ENCODE assay signal across 11 mouse cellular contexts in genomic region chr4:142017686-142018085, GRCm38 (mm10). TPM values are rescaled to one million over a fixed set of nuclear protein-coding genes. Genes with fewer than 3 reads are reported as not detected.
A peak's percentile ranks its signal among the peaks of the same experiment; 100 is the strongest.
DNase-seq lines count a peak whose midpoint lies in the region; ATAC-seq and TF ChIP-seq lines count a peak whose summit lies in the region.
"Had no signal": no experiment of that assay in that cellular context is flagged by ENCODE, and none has a peak within 500 bp of the region (broad histone marks: within the 10 kb centered on the region; RNA-seq: fewer than 3 reads in every experiment).

No protein-coding gene starts in this region.

- TF ChIP-seq CTCF in stomach, postnatal 0 days (IDR thresholded peaks at IDR 0.05; ENCODE audit: low read depth) = no peak

- H3K4me1 ChIP-seq in heart, embryonic 13.5 days = peaks cover 47% of the 10 kb centered on the region
- peaks cover 5% of the 10 kb centered on the region; the same call in 1 of the 2 replicates for H3K4me1 ChIP-seq in lung, embryonic 16.5 days (replicated peaks; ENCODE audit: control insufficient read depth, insufficient read depth, low read length)
- H3K4me1 ChIP-seq in stomach, postnatal 0 days (replicated peaks; ENCODE audit: control insufficient read depth, insufficient read depth) = peaks cover 5% of the 10 kb centered on the region
- H3K4me1 ChIP-seq in forebrain, embryonic 10.5 days = peaks cover 41% of the 10 kb centered on the region
- H3K4me1 ChIP-seq in hindbrain, embryonic 16.5 days (ENCODE audit: control insufficient read depth, insufficient read depth, low read depth, low read length) = peaks cover 11% of the 10 kb centered on the region

- 4% methylated on average over 15 of the region's 15 CpGs for WGBS in heart, embryonic 13.5 days
- 19% methylated on average over 15 of the region's 15 CpGs for WGBS in lung, embryonic 16.5 days
- WGBS in stomach, postnatal 0 days = 35% methylated on average over 15 of the region's 15 CpGs
- 70% methylated on average over 15 of the region's 15 CpGs for WGBS in forebrain, embryonic 10.5 days
- 62% methylated on average over 15 of the region's 15 CpGs for WGBS in hindbrain, embryonic 16.5 days

- H3K27me3 ChIP-seq in heart, embryonic 13.5 days (replicated peaks) = peaks cover 35% of the 10 kb centered on the region
- peaks cover 8% of the 10 kb centered on the region; the same call in 1 of the 2 replicates for H3K27me3 ChIP-seq in lung, embryonic 16.5 days (ENCODE audit: control insufficient read depth, insufficient read depth, low read depth, low read length)
- no peaks in the 10 kb centered on the region for H3K27me3 ChIP-seq in stomach, postnatal 0 days (ENCODE audit: control insufficient read depth, insufficient read depth, low read length)
- peaks cover 57% of the 10 kb centered on the region for H3K27me3 ChIP-seq in forebrain, embryonic 10.5 days (ENCODE audit: poor library complexity, severe bottlenecking)
- peaks cover 3% of the 10 kb centered on the region for H3K27me3 ChIP-seq in hindbrain, embryonic 16.5 days (replicated peaks; ENCODE audit: control insufficient read depth, insufficient read depth, low read length)

- H3K27ac ChIP-seq in heart, embryonic 13.5 days (replicated peaks) = peak overlapping the region; percentile 39; the same call in 1 of the 2 replicates
- no peak overlapping the region for H3K27ac ChIP-seq in lung, embryonic 16.5 days (ENCODE audit: low read length)
- H3K27ac ChIP-seq in stomach, postnatal 0 days (replicated peaks) = peak overlapping the region; percentile 56
- H3K27ac ChIP-seq in forebrain, embryonic 10.5 days = no peak overlapping the region
- H3K27ac ChIP-seq in hindbrain, embryonic 16.5 days (ENCODE audit: low read depth, low read length) = no peak overlapping the region

- TF ChIP-seq EP300 in stomach, postnatal 0 days (optimal IDR thresholded peaks at IDR 0.05) = no peak

- H3K4me3 ChIP-seq in heart, embryonic 13.5 days = peak overlapping the region; percentile 24
- H3K4me3 ChIP-seq in lung, embryonic 16.5 days (ENCODE audit: low read length) = no peak overlapping the region
- H3K4me3 ChIP-seq in stomach, postnatal 0 days (ENCODE audit: low read depth, low read length) = no peak overlapping the region
- no peak overlapping the region for H3K4me3 ChIP-seq in forebrain, embryonic 10.5 days
- no peak overlapping the region for H3K4me3 ChIP-seq in hindbrain, embryonic 16.5 days (ENCODE audit: low read length)
- H3K4me3 ChIP-seq: myocyte had no signal

- peak; percentile 66 for ATAC-seq in heart, embryonic 13.5 days (ENCODE audit: extremely low read depth, insufficient number of reproducible peaks, low FRiP score, low TSS enrichment)
- peak; percentile 15 for ATAC-seq in lung, embryonic 16.5 days (ENCODE audit: low read depth)
- ATAC-seq in stomach, postnatal 0 days (ENCODE audit: low FRiP score, low TSS enrichment) = peak; percentile 79
- ATAC-seq in hindbrain, embryonic 16.5 days = no peak

- H3K36me3 ChIP-seq in heart, embryonic 13.5 days = no peaks in the 10 kb centered on the region
- H3K36me3 ChIP-seq in lung, embryonic 16.5 days (ENCODE audit: control insufficient read depth, insufficient read depth, low read length) = no peaks in the 10 kb centered on the region
- H3K36me3 ChIP-seq in stomach, postnatal 0 days (ENCODE audit: control insufficient read depth, insufficient read depth, low read length) = no peaks in the 10 kb centered on the region
- H3K36me3 ChIP-seq in forebrain, embryonic 10.5 days (replicated peaks) = no peaks in the 10 kb centered on the region
- H3K36me3 ChIP-seq in hindbrain, embryonic 16.5 days (ENCODE audit: control insufficient read depth, insufficient read depth, low read length) = no peaks in the 10 kb centered on the region

- peak overlapping the region; percentile 33; the same call in 1 of the 2 replicates for H3K9ac ChIP-seq in heart, embryonic 13.5 days
- H3K9ac ChIP-seq in lung, embryonic 16.5 days (ENCODE audit: low read length) = no peak overlapping the region
- H3K9ac ChIP-seq in stomach, postnatal 0 days (ENCODE audit: low read length) = no peak overlapping the region
- no peak overlapping the region for H3K9ac ChIP-seq in hindbrain, embryonic 16.5 days (ENCODE audit: low read depth, low read length)

- H3K9me3 ChIP-seq in heart, embryonic 13.5 days = no peaks in the 10 kb centered on the region
- H3K9me3 ChIP-seq in lung, embryonic 16.5 days (ENCODE audit: control insufficient read depth, low read length) = no peaks in the 10 kb centered on the region
- H3K9me3 ChIP-seq in stomach, postnatal 0 days (ENCODE audit: control insufficient read depth, low read length) = no peaks in the 10 kb centered on the region
- H3K9me3 ChIP-seq in forebrain, embryonic 10.5 days = no peaks in the 10 kb centered on the region
- no peaks in the 10 kb centered on the region for H3K9me3 ChIP-seq in hindbrain, embryonic 16.5 days (ENCODE audit: control insufficient read depth, low read length)

- peak overlapping the region; percentile 59 for H3K4me2 ChIP-seq in heart, embryonic 13.5 days
- H3K4me2 ChIP-seq in lung, embryonic 16.5 days (ENCODE audit: low read depth, low read length) = peak overlapping the region; percentile 9; the same call in 1 of the 2 replicates
- H3K4me2 ChIP-seq in stomach, postnatal 0 days (replicated peaks; ENCODE audit: low read depth) = peak overlapping the region; percentile 8; the same call in 1 of the 2 replicates
- no peak overlapping the region for H3K4me2 ChIP-seq in hindbrain, embryonic 16.5 days (ENCODE audit: low read length)

- DNase-seq in layer of hippocampus, adult 9-11 months = peak; percentile 33
- DNase-seq in layer of hippocampus, adult 11-12 months (ENCODE audit: low spot score) = no peak
- peak; percentile 81 for DNase-seq in stomach, postnatal 0 days (ENCODE audit: low spot score)
- no peak for DNase-seq in forebrain, embryonic 10.5 days (ENCODE audit: extremely low spot score, low spot score)
- no peak for DNase-seq in urinary bladder, adult 2 months (ENCODE audit: low spot score)
- DNase-seq: cerebellum, postnatal 14 days; gastrocnemius, postnatal 14 days had no signal

RNA-seq across cellular contexts. Expression of gene Fhad1, which starts 2.8 kb away (rescaled TPM):
- 2.7 and 3.6 TPM in 2 replicates for polyA plus RNA-seq in heart, embryonic 13.5 days (2015; fragmentation: Nextera tagmentation; extraction: Ambion mirVana)
- 3.2 and 3.3 TPM in 2 replicates for polyA plus RNA-seq in lung, embryonic 16.5 days (2015; fragmentation: Nextera tagmentation; extraction: Ambion mirVana)
- polyA plus RNA-seq in stomach, postnatal 0 days (2015; fragmentation: Nextera tagmentation; extraction: Ambion mirVana) = 4.9 and 6.0 TPM in 2 replicates
- 0.39 and 0.50 TPM in 2 replicates for polyA plus RNA-seq in forebrain, embryonic 10.5 days (2016; fragmentation: Nextera tagmentation; extraction: Ambion mirVana)
- 0.95 and 1.3 TPM in 2 replicates for polyA plus RNA-seq in urinary bladder, adult 2 months (2012; rRNA removed)
- polyA plus RNA-seq in hindbrain, embryonic 16.5 days (2015; fragmentation: Nextera tagmentation; extraction: Ambion mirVana) = 6.3 and 6.5 TPM in 2 replicates

Comparison
In these comparisons a context has a peak if more than half of its experiments do, and no peak if none do; other contexts are left out.
1. DNase-seq: peak in layer of hippocampus, adult 9-11 months (single experiment) and stomach, postnatal 0 days (single experiment); none in layer of hippocampus, adult 11-12 months (single experiment), forebrain, embryonic 10.5 days (single experiment) and urinary bladder, adult 2 months (single experiment).
2. H3K27ac ChIP-seq: peak in heart, embryonic 13.5 days (single experiment) and stomach, postnatal 0 days (single experiment); none in lung, embryonic 16.5 days (single experiment), forebrain, embryonic 10.5 days (single experiment) and hindbrain, embryonic 16.5 days (single experiment).